Mouse (Mus musculus) testis, postnatal 10 days (tissue): ENCODE results near the gene Pdk2.
A peak's percentile ranks its signal among the peaks of the same experiment; 100 is the strongest.

ENCODE experiments used
- DNase-seq: peaks from one replicate; pipeline ENCODE4 v3.0.0; 2021; ENCODE audit warnings: low spot score

Pdk2 gene

GRCm38 (mm10) chr11:94987341-94987740 lies 53.8 kb downstream of the Pdk2 start:
- no peak for DNase-seq

GRCm38 (mm10) chr11:94986435-94986834 lies 54.7 kb downstream of the Pdk2 start:
- DNase-seq: no peak

- no peak for DNase-seq
Observed at GRCm38 (mm10) chr11:94985822-94986221, 55.3 kb downstream of the Pdk2 start.

- no peak for DNase-seq
Observed at GRCm38 (mm10) chr11:94985140-94985539, 56.0 kb downstream of the Pdk2 start.

- no peak for DNase-seq
Observed at GRCm38 (mm10) chr11:94979462-94980179, 61.5 kb downstream of the Pdk2 start.

- peak; percentile 96 for DNase-seq
Observed at GRCm38 (mm10) chr11:94978947-94979346, 62.2 kb downstream of the Pdk2 start.

- DNase-seq: no peak
Observed at GRCm38 (mm10) chr11:94978178-94978915, 62.8 kb downstream of the Pdk2 start.
